Comparison of ENCODE assay signal across 8 mouse cellular contexts in genomic region chr17:74717618-74718151, GRCm38 (mm10). TPM values are rescaled to one million over a fixed set of nuclear protein-coding genes. Genes with fewer than 3 reads are reported as not detected.
A peak's percentile ranks its signal among the peaks of the same experiment; 100 is the strongest.
DNase-seq lines count a peak whose midpoint lies in the region; ATAC-seq and TF ChIP-seq lines count a peak whose summit lies in the region.

Ttc27 (plus strand) TSS chr17:74717732.

- TF ChIP-seq RAD21 in CH12.LX (IDR thresholded peaks at IDR 0.05; ENCODE audit: low read depth, low read length), result no peak

- peak; percentile 93 for ATAC-seq in forebrain, embryonic 11.5 days (replicated peaks; ENCODE audit: low FRiP score)
- peak; percentile 88 for ATAC-seq in heart, embryonic 16.5 days (replicated peaks; ENCODE audit: extremely low read depth, insufficient read depth, low FRiP score)
- ATAC-seq in liver, embryonic 15.5 days (ENCODE audit: insufficient read depth), result peak; percentile 77
- peak; percentile 92 for ATAC-seq in neural tube, embryonic 12.5 days (ENCODE audit: low FRiP score, low read depth)

- peak within 1 kb of the TSS; percentile 33; the same call in 1 of the 2 replicates for H3K27ac ChIP-seq in CH12.LX (ENCODE audit: insufficient read depth, low read depth)
- H3K27ac ChIP-seq in forebrain, embryonic 11.5 days (ENCODE audit: low read depth, low read length), result no peak within 1 kb of the TSS
- H3K27ac ChIP-seq in heart, embryonic 16.5 days (ENCODE audit: low read length), result peak within 1 kb of the TSS; percentile 79
- H3K27ac ChIP-seq in liver, embryonic 15.5 days (replicated peaks), result peak within 1 kb of the TSS; percentile 29
- no peak within 1 kb of the TSS for H3K27ac ChIP-seq in neural tube, embryonic 12.5 days

- H3K4me2 ChIP-seq in CH12.LX (ENCODE audit: insufficient read depth, low read depth, poor library complexity, severe bottlenecking), result peak within 1 kb of the TSS; percentile 99
- peak within 1 kb of the TSS; percentile 69 for H3K4me2 ChIP-seq in forebrain, embryonic 11.5 days (ENCODE audit: low read depth, low read length, severe bottlenecking)
- peak within 1 kb of the TSS; percentile 95 for H3K4me2 ChIP-seq in heart, embryonic 16.5 days (ENCODE audit: low read depth, low read length)
- H3K4me2 ChIP-seq in liver, embryonic 15.5 days, result peak within 1 kb of the TSS; percentile 88
- H3K4me2 ChIP-seq in neural tube, embryonic 12.5 days (replicated peaks), result peak within 1 kb of the TSS; percentile 86

- in situ Hi-C loops in CH12.LX (cut with MboI; ENCODE audit: low pct_ligation_motif_present, low pct_unique_long_range_greater_than_20kb, low sequenced_read_pairs), result no loop called here

- peak; percentile 93 for TF ChIP-seq POLR2A in CH12.LX (IDR thresholded peaks at IDR 0.05; ENCODE audit: low read depth, low read length)

- H3K9ac ChIP-seq in CH12.LX (ENCODE audit: insufficient read depth, low read depth), result peak within 1 kb of the TSS; percentile 85
- H3K9ac ChIP-seq in forebrain, embryonic 11.5 days (ENCODE audit: low read length), result peak within 1 kb of the TSS; percentile 69
- peak within 1 kb of the TSS; percentile 87 for H3K9ac ChIP-seq in heart, embryonic 16.5 days (ENCODE audit: low read length)
- peak within 1 kb of the TSS; percentile 56 for H3K9ac ChIP-seq in liver, embryonic 15.5 days
- peak within 1 kb of the TSS; percentile 69 for H3K9ac ChIP-seq in neural tube, embryonic 12.5 days

- no peaks in the 10 kb centered on the region for H3K9me3 ChIP-seq in CH12.LX (replicated peaks; ENCODE audit: low read length)
- H3K9me3 ChIP-seq in forebrain, embryonic 11.5 days (ENCODE audit: control insufficient read depth, low read length), result no peaks in the 10 kb centered on the region
- H3K9me3 ChIP-seq in heart, embryonic 16.5 days (replicated peaks; ENCODE audit: control insufficient read depth, low read length), result no peaks in the 10 kb centered on the region
- no peaks in the 10 kb centered on the region for H3K9me3 ChIP-seq in liver, embryonic 15.5 days (replicated peaks)
- no peaks in the 10 kb centered on the region for H3K9me3 ChIP-seq in neural tube, embryonic 12.5 days

- peak within 1 kb of the TSS; percentile 88 to 95 (median 89) for H3K4me3 ChIP-seq in CH12.LX (replicated peaks in 1 of 3; ENCODE audit: low read depth in 2 of 3, low read length in 2 of 3, poor library complexity in 1 of 3)
- H3K4me3 ChIP-seq in forebrain, embryonic 11.5 days (ENCODE audit: low read depth, low read length), result peak within 1 kb of the TSS; percentile 86
- H3K4me3 ChIP-seq in heart, embryonic 16.5 days (ENCODE audit: low read length), result peak within 1 kb of the TSS; percentile 95
- H3K4me3 ChIP-seq in liver, embryonic 15.5 days (replicated peaks), result peak within 1 kb of the TSS; percentile 69
- peak within 1 kb of the TSS; percentile 76 for H3K4me3 ChIP-seq in neural tube, embryonic 12.5 days

- H3K27me3 ChIP-seq in CH12.LX (replicated peaks), result peaks cover 3% of the 10 kb centered on the region
- H3K27me3 ChIP-seq in forebrain, embryonic 11.5 days (ENCODE audit: control insufficient read depth, insufficient read depth, low read length), result no peaks in the 10 kb centered on the region
- no peaks in the 10 kb centered on the region for H3K27me3 ChIP-seq in heart, embryonic 16.5 days (ENCODE audit: control insufficient read depth, insufficient read depth, low read length)
- no peaks in the 10 kb centered on the region for H3K27me3 ChIP-seq in liver, embryonic 15.5 days
- peaks cover 10% of the 10 kb centered on the region; the same call in 1 of the 2 replicates for H3K27me3 ChIP-seq in neural tube, embryonic 12.5 days (replicated peaks)

- peaks cover 4 to 19% of the 10 kb centered on the region in 2 experiments; a peak in 3 of 4 replicates for H3K4me1 ChIP-seq in CH12.LX (ENCODE audit: control insufficient read depth in 1 of 2, insufficient read depth in 2 of 2)
- H3K4me1 ChIP-seq in forebrain, embryonic 11.5 days (replicated peaks; ENCODE audit: control insufficient read depth, insufficient read depth, low read length), result no peaks in the 10 kb centered on the region
- peaks cover 8% of the 10 kb centered on the region for H3K4me1 ChIP-seq in heart, embryonic 16.5 days (ENCODE audit: control insufficient read depth, insufficient read depth, low read length)
- H3K4me1 ChIP-seq in liver, embryonic 15.5 days (replicated peaks), result peaks cover 14% of the 10 kb centered on the region
- peaks cover 4% of the 10 kb centered on the region; the same call in 1 of the 2 replicates for H3K4me1 ChIP-seq in neural tube, embryonic 12.5 days

- H3K36me3 ChIP-seq in CH12.LX (replicated peaks in 1 of 2; ENCODE audit: control insufficient read depth in 1 of 2, insufficient read depth in 1 of 2, low read length in 1 of 2), result peaks cover 22 to 39% of the 10 kb centered on the region in 2 experiments
- H3K36me3 ChIP-seq in forebrain, embryonic 11.5 days (ENCODE audit: control insufficient read depth, insufficient read depth, low read length), result no peaks in the 10 kb centered on the region
- 0 out of 2 replicates have a peak, but pooled peaks cover 6% of the 10 kb centered on the region for H3K36me3 ChIP-seq in heart, embryonic 16.5 days (ENCODE audit: control insufficient read depth, insufficient read depth)
- peaks cover 16% of the 10 kb centered on the region; the same call in 1 of the 2 replicates for H3K36me3 ChIP-seq in liver, embryonic 15.5 days (replicated peaks)
- H3K36me3 ChIP-seq in neural tube, embryonic 12.5 days, result peaks cover 9% of the 10 kb centered on the region; the same call in 1 of the 2 replicates

- H3K79me2 ChIP-seq in CH12.LX (replicated peaks; ENCODE audit: control insufficient read depth, extremely low read depth, insufficient read depth, poor library complexity, severe bottlenecking), result peaks cover 16% of the 10 kb centered on the region

- TF ChIP-seq CTCF in CH12.LX (conservative IDR thresholded peaks at IDR 0.05 in 1 of 2, IDR thresholded peaks at IDR 0.05 in 1 of 2; ENCODE audit: low read depth in 2 of 2, low read length in 2 of 2), result no peak

- TF ChIP-seq EP300 in CH12.LX (IDR thresholded peaks at IDR 0.05; ENCODE audit: low read length), result no peak

- DNase-seq in CH12.LX (ENCODE audit: extremely low read depth), result peak; percentile 99
- DNase-seq in c-Kit-positive CD71-positive TER-119-negative erythroid progenitor cells, embryonic 14.5 days (ENCODE audit: low read depth), result peak; percentile 100
- peak; percentile 95 for DNase-seq in forebrain, embryonic 11.5 days (ENCODE audit: low spot score)
- peak; percentile 98 to 99 for DNase-seq in kidney, postnatal 36 days
- DNase-seq in telencephalon, adult 2 months (ENCODE audit: low read depth, low spot score), result peak; percentile 96

- WGBS in forebrain, embryonic 11.5 days, result 1% methylated on average over 31 of the region's 31 CpGs
- under 1% methylated on average over 31 of the region's 31 CpGs for WGBS in heart, embryonic 16.5 days
- under 1% methylated on average over 31 of the region's 31 CpGs for WGBS in liver, embryonic 15.5 days (ENCODE audit: insufficient replicate concordance)
- WGBS in neural tube, embryonic 12.5 days, result under 1% methylated on average over 31 of the region's 31 CpGs

- dilution Hi-C loops in CH12.LX (cut with MboI; ENCODE audit: extremely low pct_ligation_motif_present, extremely low pct_unique_long_range_greater_than_20kb, low sequenced_read_pairs), result no loop called here

TF ChIP-seq in CH12.LX, 34 proteins besides CTCF, POLR2A, EP300 and RAD21 (continues in another document):
- peak; percentile 80 for TF ChIP-seq NELFE (IDR thresholded peaks at IDR 0.05; ENCODE audit: low read depth, low read length)
- TF ChIP-seq JUN (IDR thresholded peaks at IDR 0.05; ENCODE audit: insufficient read depth, low read depth, low read length), result no peak
- TF ChIP-seq IRF4 (IDR thresholded peaks at IDR 0.05; ENCODE audit: low read depth, low read length), result peak; percentile 56; the same call in 1 of the 2 replicates
- no peak for TF ChIP-seq SMC3 (IDR thresholded peaks at IDR 0.05; ENCODE audit: low read depth, low read length)
- TF ChIP-seq MAFK (IDR thresholded peaks at IDR 0.05; ENCODE audit: insufficient replicate concordance, low read length), result no peak
- TF ChIP-seq KAT2A (IDR thresholded peaks at IDR 0.05; ENCODE audit: insufficient replicate concordance, low read length), result 0 out of 2 replicates have a peak, but pooled peaks have one; percentile 65
- no peak for TF ChIP-seq JUND (conservative IDR thresholded peaks at IDR 0.05; ENCODE audit: low read depth, low read length)
- TF ChIP-seq GABPA (IDR thresholded peaks at IDR 0.05; ENCODE audit: insufficient replicate concordance, low read depth, low read length), result no peak
- peak; percentile 88 for TF ChIP-seq NRF1 (IDR thresholded peaks at IDR 0.05; ENCODE audit: low read depth, low read length)
- TF ChIP-seq CHD1 (IDR thresholded peaks at IDR 0.05; ENCODE audit: low read depth, low read length), result no peak
- TF ChIP-seq TBP (conservative IDR thresholded peaks at IDR 0.05; ENCODE audit: low read depth, low read length), result peak; percentile 87
- TF ChIP-seq USF1 (IDR thresholded peaks at IDR 0.05; ENCODE audit: low read depth, low read length), result peak; percentile 6; the same call in 1 of the 2 replicates
- no peak for TF ChIP-seq E2F4 (IDR thresholded peaks at IDR 0.05; ENCODE audit: insufficient replicate concordance, low read depth, low read length)
- TF ChIP-seq ETS1 (conservative IDR thresholded peaks at IDR 0.05; ENCODE audit: low read depth, low read length), result 0 out of 2 replicates have a peak, but pooled peaks have one; percentile 4
- TF ChIP-seq UBTF (IDR thresholded peaks at IDR 0.05; ENCODE audit: low read depth, low read length), result no peak
- peak; percentile 93 for TF ChIP-seq MYC (IDR thresholded peaks at IDR 0.05; ENCODE audit: low read depth, low read length)
- no peak for TF ChIP-seq RCOR1 (conservative IDR thresholded peaks at IDR 0.05; ENCODE audit: low read depth, low read length)
- TF ChIP-seq ZKSCAN1 (IDR thresholded peaks at IDR 0.05; ENCODE audit: borderline replicate concordance, low read depth, low read length), result no peak
- TF ChIP-seq TCF12 (IDR thresholded peaks at IDR 0.05; ENCODE audit: low read depth, low read length), result peak; percentile 77
- TF ChIP-seq HCFC1 (IDR thresholded peaks at IDR 0.05; ENCODE audit: low read depth, low read length), result peak; percentile 89
- TF ChIP-seq MXI1 (IDR thresholded peaks at IDR 0.05; ENCODE audit: low read depth, low read length), result peak; percentile 100
- peak; percentile 99 for TF ChIP-seq SIN3A (IDR thresholded peaks at IDR 0.05; ENCODE audit: low read length)

RNA-seq across cellular contexts. Expression of gene Ttc27, which starts in this region (rescaled TPM):
- total RNA-seq in CH12.LX (2012; rRNA removed) (52.9 and 65.1 TPM in 2 replicates), CH12.LX (2014; rRNA removed) (70.3 and 72.1 TPM in 2 replicates)
- 86.6 and 92.9 TPM in 2 replicates for polyA plus RNA-seq in CH12.LX (2012; ENCODE audit: insufficient read length, low read depth)
- 23.5 and 26.1 TPM in 2 replicates for polyA plus RNA-seq in forebrain, embryonic 11.5 days (2014; fragmentation: Nextera tagmentation; extraction: Ambion mirVana)
- polyA plus RNA-seq in heart, embryonic 16.5 days (2015; fragmentation: Nextera tagmentation; extraction: Ambion mirVana), result 15.4 and 15.6 TPM in 2 replicates
- 10.9 and 11.0 TPM in 2 replicates for polyA plus RNA-seq in liver, embryonic 15.5 days (2015; fragmentation: Nextera tagmentation; extraction: Ambion mirVana)
- 17.5 and 21.3 TPM in 2 replicates for polyA plus RNA-seq in neural tube, embryonic 12.5 days (2016; fragmentation: Nextera tagmentation; extraction: Ambion mirVana)

Comparison
In these comparisons a context has a peak if more than half of its experiments do, and no peak if none do; other contexts are left out.
1. H3K27ac ChIP-seq: peak in CH12.LX (single experiment), heart, embryonic 16.5 days (single experiment) and liver, embryonic 15.5 days (single experiment); none in forebrain, embryonic 11.5 days (single experiment) and neural tube, embryonic 12.5 days (single experiment).
2. Peak in every context shown above with its lines, with median percentiles within 50 percentile points of each other: DNase-seq, H3K4me2 ChIP-seq, H3K4me3 ChIP-seq, H3K9ac ChIP-seq and ATAC-seq.